Mouse (Mus musculus): ENCODE data around the gene Ctns. TPM values are rescaled to one million over a fixed set of nuclear protein-coding genes. Genes with fewer than 3 reads are reported as not detected.

The Ctns gene
- total and polyA plus RNA-seq, 2 experiments from 2014 or later: 13.3 to 21.5 TPM

- Histone ChIP-seq H3K4me2 (ENCODE audit: low read depth, low read length, poor library complexity, severe bottlenecking) (no peak overlapping the region), H3K4me3 (ENCODE audit: low read depth, low read length) (no peak overlapping the region), H3K4me1 (ENCODE audit: insufficient read depth, low read length) (no peaks in the 10 kb centered on the region), H3K9ac (replicated peaks; ENCODE audit: low read length, poor library complexity, severe bottlenecking) (no peak overlapping the region), H3K27ac (ENCODE audit: low read depth, low read length) (no peak overlapping the region), H3K27me3 (ENCODE audit: insufficient read depth, low read length) (no peaks in the 10 kb centered on the region), H3K36me3 (ENCODE audit: insufficient read depth, low read length) (no peaks in the 10 kb centered on the region), H3K9me3 (ENCODE audit: low read length) (no peaks in the 10 kb centered on the region)
- TF ChIP-seq CTCF (IDR thresholded peaks at IDR 0.05): no peak
- ATAC-seq (ENCODE audit: low FRiP score) (no peak), DNase-seq (ENCODE audit: low spot score) (no peak)
- 94% methylated on average over 1 of the region's 1 CpGs for WGBS
These were observed 21.8 kb upstream of the Ctns start for GRCm38 (mm10) chr11:73220651-73221050.

DNA sequence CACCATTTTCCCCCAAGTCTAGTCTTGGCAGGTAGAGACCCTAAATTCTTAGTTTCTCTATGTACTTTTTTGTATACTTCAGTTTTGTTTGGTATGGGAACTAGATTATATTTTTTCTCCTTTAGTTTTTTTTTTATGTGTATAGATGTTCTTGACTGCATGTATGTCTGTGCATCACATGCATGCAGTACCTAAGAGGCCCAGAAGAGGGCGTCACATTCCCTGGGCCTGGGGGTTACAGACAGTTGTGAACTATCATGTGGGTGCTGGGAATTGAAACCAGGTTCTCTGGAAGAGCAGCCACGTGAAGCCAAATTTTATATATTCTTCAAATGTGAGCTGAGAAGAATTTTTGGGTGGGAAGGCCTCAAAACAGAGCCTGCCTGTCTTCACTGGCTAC, 20.8 kb upstream of the Ctns start:
- H3K27me3 ChIP-seq (ENCODE audit: insufficient read depth, low read length): no peaks in the 10 kb centered on the region
- no peak overlapping the region for H3K4me2 ChIP-seq (ENCODE audit: low read depth, low read length, poor library complexity, severe bottlenecking)
- 67% methylated on average over 2 of the region's 2 CpGs for WGBS
- no peak overlapping the region for H3K4me3 ChIP-seq (ENCODE audit: low read depth, low read length)
- DNase-seq (ENCODE audit: low spot score) (no peak), ATAC-seq (ENCODE audit: low FRiP score) (no peak)
- no peaks in the 10 kb centered on the region for H3K9me3 ChIP-seq (ENCODE audit: low read length)
- H3K9ac ChIP-seq (replicated peaks; ENCODE audit: low read length, poor library complexity, severe bottlenecking): no peak overlapping the region
- no peak overlapping the region for H3K27ac ChIP-seq (ENCODE audit: low read depth, low read length)
- H3K36me3 ChIP-seq (ENCODE audit: insufficient read depth, low read length): no peaks in the 10 kb centered on the region
- no peaks in the 10 kb centered on the region for H3K4me1 ChIP-seq (ENCODE audit: insufficient read depth, low read length)
- TF ChIP-seq CTCF (IDR thresholded peaks at IDR 0.05): no peak

DNA sequence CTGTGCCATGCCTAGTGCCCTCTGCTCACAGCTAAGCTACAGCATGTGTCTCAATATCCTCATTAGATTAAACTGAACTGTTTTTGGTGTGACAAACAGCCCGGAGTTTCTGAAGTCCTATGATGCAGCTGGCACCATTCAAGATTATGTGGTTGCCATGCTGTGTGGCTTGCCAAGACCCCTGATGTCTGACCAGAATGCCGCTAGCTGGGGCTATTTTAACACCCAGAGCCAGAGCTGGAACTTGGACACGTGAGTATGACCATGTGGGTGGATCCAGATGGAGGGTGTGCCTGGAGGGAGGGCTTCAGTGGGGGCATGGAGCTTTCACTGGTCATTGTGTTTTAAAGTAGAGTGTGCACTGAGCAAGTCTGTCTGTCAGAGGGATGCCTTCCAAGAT, 15.1 kb upstream of the Ctns start:
- ATAC-seq (ENCODE audit: low FRiP score) (no peak), DNase-seq (ENCODE audit: low spot score) (no peak)
- H3K4me1 ChIP-seq (ENCODE audit: insufficient read depth, low read length): no peaks in the 10 kb centered on the region
- H3K4me2 ChIP-seq (ENCODE audit: low read depth, low read length, poor library complexity, severe bottlenecking): no peak overlapping the region
- H3K4me3 ChIP-seq (ENCODE audit: low read depth, low read length): no peak overlapping the region
- H3K27me3 ChIP-seq (ENCODE audit: insufficient read depth, low read length): no peaks in the 10 kb centered on the region
- no peak overlapping the region for H3K27ac ChIP-seq (ENCODE audit: low read depth, low read length)
- no peak for TF ChIP-seq CTCF (IDR thresholded peaks at IDR 0.05)
- no peak overlapping the region for H3K9ac ChIP-seq (replicated peaks; ENCODE audit: low read length, poor library complexity, severe bottlenecking)
- 63% methylated on average over 3 of the region's 3 CpGs for WGBS
- H3K9me3 ChIP-seq (ENCODE audit: low read length): no peaks in the 10 kb centered on the region
- H3K36me3 ChIP-seq (ENCODE audit: insufficient read depth, low read length): no peaks in the 10 kb centered on the region

DNA sequence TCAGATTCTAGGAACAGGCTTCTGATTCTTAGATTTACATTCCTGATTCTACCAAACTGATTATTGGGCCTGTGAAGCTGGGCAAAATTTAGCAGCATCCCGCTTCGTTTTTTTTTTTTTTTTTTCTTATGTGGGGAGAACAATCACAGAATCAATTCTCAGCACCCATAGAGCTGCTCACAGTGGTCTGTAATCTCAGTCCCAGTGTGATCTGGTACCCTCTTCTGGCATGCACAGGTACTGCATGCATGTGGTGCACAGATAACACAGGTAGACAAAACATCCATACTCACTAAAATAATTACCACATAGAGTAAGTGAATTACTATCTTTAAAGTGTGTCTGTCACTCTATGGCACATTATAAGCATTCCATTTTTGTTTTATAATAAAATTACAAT, 8.8 kb upstream of the Ctns start:
- no peak for DNase-seq (ENCODE audit: low spot score)
- no peak overlapping the region for H3K4me3 ChIP-seq (ENCODE audit: low read depth, low read length)
- H3K27ac ChIP-seq (ENCODE audit: low read depth, low read length): no peak overlapping the region
- no peaks in the 10 kb centered on the region for H3K27me3 ChIP-seq (ENCODE audit: insufficient read depth, low read length)
- no peaks in the 10 kb centered on the region for H3K9me3 ChIP-seq (ENCODE audit: low read length)
- H3K9ac ChIP-seq (replicated peaks; ENCODE audit: low read length, poor library complexity, severe bottlenecking): no peak overlapping the region
- WGBS: 76% methylated on average over 2 of the region's 2 CpGs
- TF ChIP-seq CTCF (IDR thresholded peaks at IDR 0.05): peak; percentile 41
- no peaks in the 10 kb centered on the region for H3K4me1 ChIP-seq (ENCODE audit: insufficient read depth, low read length)
- no peak for ATAC-seq (ENCODE audit: low FRiP score)
- H3K4me2 ChIP-seq (ENCODE audit: low read depth, low read length, poor library complexity, severe bottlenecking): no peak overlapping the region
- no peaks in the 10 kb centered on the region for H3K36me3 ChIP-seq (ENCODE audit: insufficient read depth, low read length)

DNA sequence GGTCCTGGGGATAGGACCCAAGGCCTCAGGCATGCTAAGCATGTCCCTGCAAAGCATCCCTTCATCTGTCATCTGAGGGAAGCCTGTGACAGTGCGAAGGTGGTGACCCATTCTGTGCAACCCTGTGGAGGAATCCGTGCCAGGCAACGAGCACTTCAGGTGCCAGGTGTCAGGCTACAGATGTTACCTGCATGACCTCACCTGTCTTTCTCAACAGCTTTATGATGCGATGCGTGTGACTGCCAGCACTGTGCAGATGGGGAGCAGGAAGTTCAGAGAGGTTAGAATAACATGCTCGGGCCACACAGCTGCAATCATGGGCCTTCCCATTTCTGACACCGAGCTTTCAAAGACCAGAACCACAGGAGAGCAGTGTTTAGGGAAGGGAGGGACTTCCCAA, 6.4 kb upstream of the Ctns start:
- ATAC-seq (ENCODE audit: low FRiP score): no peak
- H3K9ac ChIP-seq (replicated peaks; ENCODE audit: low read length, poor library complexity, severe bottlenecking): no peak overlapping the region
- no peak overlapping the region for H3K4me3 ChIP-seq (ENCODE audit: low read depth, low read length)
- WGBS: 85% methylated on average over 7 of the region's 7 CpGs
- no peak overlapping the region for H3K27ac ChIP-seq (ENCODE audit: low read depth, low read length)
- DNase-seq (ENCODE audit: low spot score): no peak
- no peak for TF ChIP-seq CTCF (IDR thresholded peaks at IDR 0.05)
- no peaks in the 10 kb centered on the region for H3K9me3 ChIP-seq (ENCODE audit: low read length)
- H3K27me3 ChIP-seq (ENCODE audit: insufficient read depth, low read length): no peaks in the 10 kb centered on the region
- no peaks in the 10 kb centered on the region for H3K36me3 ChIP-seq (ENCODE audit: insufficient read depth, low read length)
- H3K4me2 ChIP-seq (ENCODE audit: low read depth, low read length, poor library complexity, severe bottlenecking): no peak overlapping the region
- H3K4me1 ChIP-seq (ENCODE audit: insufficient read depth, low read length): no peaks in the 10 kb centered on the region

DNA sequence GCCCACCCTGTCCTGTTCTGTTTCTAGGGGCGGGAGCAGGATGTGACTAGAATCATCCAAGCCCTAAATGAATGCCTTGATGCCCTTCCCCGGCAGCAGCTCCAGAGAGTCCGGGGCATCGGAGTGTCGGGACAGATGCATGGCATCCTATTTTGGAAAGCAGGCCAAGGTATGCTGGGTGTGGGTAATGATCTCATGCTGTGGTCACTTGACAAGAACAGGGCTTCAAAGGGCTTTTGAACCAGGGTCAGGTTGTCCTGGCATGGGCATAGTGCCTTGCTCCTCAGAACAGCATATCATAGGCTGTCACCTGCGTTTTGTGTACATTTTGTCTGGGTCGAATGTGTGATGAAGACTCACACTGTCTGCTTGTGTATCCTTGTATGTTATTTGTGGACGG, 5.1 kb upstream of the Ctns start:
- H3K4me2 ChIP-seq (ENCODE audit: low read depth, low read length, poor library complexity, severe bottlenecking): no peak overlapping the region
- H3K4me3 ChIP-seq (ENCODE audit: low read depth, low read length): no peak overlapping the region
- 86% methylated on average over 8 of the region's 8 CpGs for WGBS
- ATAC-seq (ENCODE audit: low FRiP score) (no peak), DNase-seq (ENCODE audit: low spot score) (no peak)
- TF ChIP-seq CTCF (IDR thresholded peaks at IDR 0.05): no peak
- H3K27ac ChIP-seq (ENCODE audit: low read depth, low read length): no peak overlapping the region
- no peaks in the 10 kb centered on the region for H3K9me3 ChIP-seq (ENCODE audit: low read length)
- H3K27me3 ChIP-seq (ENCODE audit: insufficient read depth, low read length): no peaks in the 10 kb centered on the region
- no peaks in the 10 kb centered on the region for H3K36me3 ChIP-seq (ENCODE audit: insufficient read depth, low read length)
- H3K4me1 ChIP-seq (ENCODE audit: insufficient read depth, low read length): no peaks in the 10 kb centered on the region
- H3K9ac ChIP-seq (replicated peaks; ENCODE audit: low read length, poor library complexity, severe bottlenecking): no peak overlapping the region
